Mouse (Mus musculus) olfactory bulb, adult 2 months (tissue): ENCODE measurements at regions not wholly inside any gene's neighbourhood (a gene's known extent, or its start where the extent isn't known, plus 50 kb on each side); places are given as distances from the start of the nearest gene placed in this dataset.

Experiments
- H3K27ac ChIP-seq: fragments of 200-500 bp; 2 replicates; pipeline ENCODE4 v1.5.1; 2012; ENCODE audit warnings: low read depth, low read length; ENCODE audit not compliant: insufficient read depth
- H3K4me1 ChIP-seq: fragments of 200-500 bp; 2 replicates; pipeline ENCODE4 v1.6.1; 2012; ENCODE audit warnings: low read length; ENCODE audit not compliant: control insufficient read depth, insufficient read depth
- H3K4me3 ChIP-seq: fragments of 200-500 bp; 2 replicates; pipeline ENCODE4 v1.5.1; 2012; ENCODE audit warnings: mild to moderate bottlenecking, low read depth, low read length, moderate library complexity; ENCODE audit not compliant: insufficient read depth
- CTCF ChIP-seq: fragments of 200-500 bp; IDR thresholded peaks from 2 replicates; pipeline ENCODE4 v1.5.1; 2012; ENCODE audit warnings: low read depth, mild to moderate bottlenecking, low read length, moderate library complexity; ENCODE audit not compliant: insufficient read depth
- POLR2A ChIP-seq: fragments of 200-500 bp; IDR thresholded peaks from 2 replicates; pipeline ENCODE4 v1.6.1; 2012; ENCODE audit warnings: mild to moderate bottlenecking, low read depth, low read length, moderate library complexity; ENCODE audit not compliant: insufficient read depth
- WGBS: fragments of 180-500 bp; shearing (Covaris S2); methylation state at CpG from one replicate; pipeline ENCODE4 v1.1.7; 2018; 5-methylcytosine and 5-hydroxymethylcytosine counted together

DNA sequence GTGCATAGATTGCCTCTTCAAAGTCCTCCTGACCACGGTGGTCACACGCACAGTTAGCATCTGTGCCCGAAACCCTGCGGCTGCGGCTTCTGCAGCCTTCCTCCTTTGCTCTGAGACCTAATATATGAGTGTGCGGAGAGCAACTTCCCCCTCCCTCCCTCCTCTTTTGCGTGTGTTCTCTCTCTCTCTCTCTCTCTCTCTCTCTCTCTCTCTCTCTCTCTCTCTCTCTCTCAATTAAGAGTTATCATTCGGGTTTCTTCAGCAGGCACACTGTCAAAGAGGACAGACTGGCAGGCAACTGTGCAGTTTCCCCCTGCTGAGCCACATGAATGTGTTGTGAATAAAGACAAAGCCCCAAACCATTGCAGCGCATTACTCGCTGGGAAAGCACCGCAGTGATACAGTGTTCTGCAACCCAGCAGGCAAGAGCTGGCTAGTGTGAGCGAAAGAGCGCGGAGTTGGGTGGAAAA is 900.8 kb downstream of the Mat2b start:
- H3K27ac ChIP-seq: no peak overlapping the region
- H3K4me1 ChIP-seq: peaks cover 4% of the 10 kb centered on the region
- WGBS: 3% methylated on average over 14 of the region's 14 CpGs
- no peak for TF ChIP-seq CTCF
- no peak for TF ChIP-seq POLR2A
- H3K4me3 ChIP-seq: peak overlapping the region; percentile 36

DNA sequence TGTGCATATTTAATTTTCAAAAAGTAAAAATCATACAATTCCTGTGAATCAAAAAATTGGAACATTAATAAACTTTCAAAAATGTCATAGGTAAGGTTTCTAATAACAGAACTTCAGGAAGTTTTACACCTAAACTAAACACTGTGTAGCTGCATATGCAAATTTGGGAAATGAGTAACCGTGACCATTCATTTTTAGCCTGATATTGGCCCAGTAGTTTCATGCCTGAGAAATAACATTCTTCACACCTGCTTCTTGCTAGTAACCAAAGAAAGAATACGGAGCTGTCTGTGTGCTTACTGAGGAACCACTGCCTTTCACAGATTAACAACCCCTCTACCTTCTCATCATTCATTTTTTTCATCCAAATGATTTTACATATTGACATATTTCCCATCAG is 902.9 kb downstream of the Mat2b start:
- 88% methylated on average over 2 of the region's 2 CpGs for WGBS
- Histone ChIP-seq H3K4me1 (peaks cover 4% of the 10 kb centered on the region), H3K4me3 (no peak overlapping the region), H3K27ac (no peak overlapping the region)
- TF ChIP-seq CTCF (no peak), POLR2A (no peak)
